Mouse (Mus musculus) kidney, embryonic 15.5 days (tissue): ENCODE measurements around the gene Zfp609. TPM values are rescaled to one million over a fixed set of nuclear protein-coding genes. Genes with fewer than 3 reads are reported as not detected.
A peak's percentile ranks its signal among the peaks of the same experiment; 100 is the strongest.

ENCODE experiments used
- ATAC-seq: fragments of 200-750 bp; cut with Nextera tagmentation; replicated peaks from 2 replicates; pipeline ENCODE4 v1.8.0; 2017; ENCODE audit warnings: moderate TSS enrichment; ENCODE audit not compliant: low FRiP score
- H3K27ac ChIP-seq: fragments of 300-500 bp; sonication (generic); 2 replicates; pipeline ENCODE4 v1.5.1; 2015; ENCODE audit warnings: mild to moderate bottlenecking, inconsistent platforms
- H3K27me3 ChIP-seq: fragments of 300-500 bp; sonication (generic); 2 replicates; pipeline ENCODE4 v1.6.1; 2015; ENCODE audit warnings: inconsistent platforms
- H3K36me3 ChIP-seq: fragments of 300-500 bp; sonication (generic); 2 replicates; pipeline ENCODE4 v1.6.1; 2015; ENCODE audit warnings: inconsistent platforms
- H3K4me1 ChIP-seq: fragments of 300-500 bp; sonication (generic); 2 replicates; pipeline ENCODE4 v1.6.1; 2015; ENCODE audit warnings: inconsistent platforms
- H3K4me2 ChIP-seq: fragments of 300-500 bp; sonication (generic); 2 replicates; pipeline ENCODE4 v1.6.1; 2015; ENCODE audit warnings: moderate library complexity, mild to moderate bottlenecking, inconsistent platforms
- H3K4me3 ChIP-seq: fragments of 300-500 bp; sonication (generic); replicated peaks from 2 replicates; pipeline ENCODE4 v1.5.1; 2015; ENCODE audit warnings: mild to moderate bottlenecking, inconsistent platforms
- H3K9ac ChIP-seq: fragments of 300-500 bp; sonication (generic); 2 replicates; pipeline ENCODE4 v1.6.1; 2015; ENCODE audit warnings: mild to moderate bottlenecking, inconsistent platforms
- H3K9me3 ChIP-seq: fragments of 300-500 bp; sonication (generic); replicated peaks from 2 replicates; pipeline ENCODE4 v1.6.1; 2016; ENCODE audit warnings: inconsistent platforms
- WGBS: fragments of 180-500 bp; shearing (Covaris S2); methylation state at CpG from one replicate; pipeline ENCODE4 v1.1.7; 2015; ENCODE audit warnings: mixed read lengths; 5-methylcytosine and 5-hydroxymethylcytosine counted together
- polyA plus RNA-seq: library from polyadenylated mRNA; unstranded; fragments of >200 nt; fragmentation: Nextera tagmentation; extraction: Ambion mirVana; gene quantifications from 2 replicates; pipeline ENCODE4 v1.2.1, GENCODE M21; 2015

Gene Zfp609
- polyA plus RNA-seq, 1 experiment from 2014 or later, result 7.4 TPM

- 91% methylated on average over 7 of the region's 7 CpGs for WGBS
Observed at GRCm38 (mm10) chr9:65755673-65756375, 71.5 kb downstream of the Zfp609 start.

GRCm38 (mm10) chr9:65755164-65755563 is 72.2 kb downstream of the Zfp609 start:
- WGBS, result 92% methylated on average over 1 of the region's 1 CpGs
- Histone ChIP-seq H3K27ac (no peak overlapping the region), H3K4me2 (no peak overlapping the region), H3K36me3 (0 out of 2 replicates have a peak, but pooled peaks cover 1% of the 10 kb centered on the region), H3K9ac (no peak overlapping the region), H3K27me3 (no peaks in the 10 kb centered on the region), H3K4me3 (no peak overlapping the region), H3K4me1 (no peaks in the 10 kb centered on the region), H3K9me3 (no peaks in the 10 kb centered on the region)
- ATAC-seq, result no peak

More at GRCm38 (mm10) chr9:65755673-65756375, 71.5 kb downstream of the Zfp609 start:
- no peak overlapping the region for H3K4me3 ChIP-seq
- H3K27ac ChIP-seq, result no peak overlapping the region
- ATAC-seq, result no peak
- H3K4me2 ChIP-seq, result no peak overlapping the region
- H3K9me3 ChIP-seq, result no peaks in the 10 kb centered on the region
- no peak overlapping the region for H3K9ac ChIP-seq
- no peaks in the 10 kb centered on the region for H3K27me3 ChIP-seq
- no peaks in the 10 kb centered on the region for H3K36me3 ChIP-seq
- no peaks in the 10 kb centered on the region for H3K4me1 ChIP-seq

- ATAC-seq, result no peak
- Histone ChIP-seq H3K4me2 (no peak overlapping the region), H3K27ac (no peak overlapping the region), H3K9ac (no peak overlapping the region), H3K27me3 (no peaks in the 10 kb centered on the region), H3K9me3 (no peaks in the 10 kb centered on the region), H3K4me1 (no peaks in the 10 kb centered on the region), H3K36me3 (0 out of 2 replicates have a peak, but pooled peaks cover 3% of the 10 kb centered on the region), H3K4me3 (no peak overlapping the region)
- WGBS, result 91% methylated on average over 3 of the region's 3 CpGs
Observed at GRCm38 (mm10) chr9:65752632-65753031, 74.7 kb downstream of the Zfp609 start.

GRCm38 (mm10) chr9:65751906-65752305 is 75.5 kb downstream of the Zfp609 start:
- H3K4me3 ChIP-seq, result no peak overlapping the region
- no peak for ATAC-seq

GRCm38 (mm10) chr9:65748102-65748501 is 79.3 kb downstream of the Zfp609 start:
- Histone ChIP-seq H3K27me3 (no peaks in the 10 kb centered on the region), H3K4me3 (no peak overlapping the region), H3K9ac (no peak overlapping the region), H3K27ac (no peak overlapping the region), H3K4me1 (peaks cover 24% of the 10 kb centered on the region), H3K36me3 (0 out of 2 replicates have a peak, but pooled peaks cover 3% of the 10 kb centered on the region), H3K4me2 (no peak overlapping the region), H3K9me3 (no peaks in the 10 kb centered on the region)
- ATAC-seq, result no peak
- WGBS, result 70% methylated on average over 4 of the region's 4 CpGs

More at GRCm38 (mm10) chr9:65751906-65752305, 75.5 kb downstream of the Zfp609 start:
- no peak overlapping the region for H3K27ac ChIP-seq
- no peak overlapping the region for H3K4me2 ChIP-seq
- H3K9ac ChIP-seq, result no peak overlapping the region
- H3K27me3 ChIP-seq, result no peaks in the 10 kb centered on the region
- no peaks in the 10 kb centered on the region for H3K4me1 ChIP-seq
- 0 out of 2 replicates have a peak, but pooled peaks cover 3% of the 10 kb centered on the region for H3K36me3 ChIP-seq
- 97% methylated on average over 7 of the region's 7 CpGs for WGBS
- H3K9me3 ChIP-seq, result no peaks in the 10 kb centered on the region

GRCm38 (mm10) chr9:65746479-65746878 is 80.9 kb downstream of the Zfp609 start:
- Histone ChIP-seq H3K9ac (no peak overlapping the region), H3K4me3 (no peak overlapping the region), H3K27ac (no peak overlapping the region), H3K4me1 (peaks cover 28% of the 10 kb centered on the region), H3K27me3 (no peaks in the 10 kb centered on the region), H3K9me3 (no peaks in the 10 kb centered on the region), H3K4me2 (no peak overlapping the region), H3K36me3 (0 out of 2 replicates have a peak, but pooled peaks cover 3% of the 10 kb centered on the region)
- ATAC-seq, result no peak
- 73% methylated on average over 2 of the region's 2 CpGs for WGBS

GRCm38 (mm10) chr9:65745456-65745855 is 81.9 kb downstream of the Zfp609 start:
- no peak overlapping the region for H3K4me2 ChIP-seq
- no peaks in the 10 kb centered on the region for H3K9me3 ChIP-seq
- peak overlapping the region; percentile 59 for H3K27ac ChIP-seq
- no peak overlapping the region for H3K4me3 ChIP-seq
- H3K36me3 ChIP-seq, result 0 out of 2 replicates have a peak, but pooled peaks cover 3% of the 10 kb centered on the region
- H3K27me3 ChIP-seq, result no peaks in the 10 kb centered on the region
- no peak overlapping the region for H3K9ac ChIP-seq
- ATAC-seq, result no peak
- 39% methylated on average over 5 of the region's 5 CpGs for WGBS
- peaks cover 28% of the 10 kb centered on the region for H3K4me1 ChIP-seq

GRCm38 (mm10) chr9:65744171-65745082 is 82.9 kb downstream of the Zfp609 start:
- Histone ChIP-seq H3K36me3 (0 out of 2 replicates have a peak, but pooled peaks cover under 1% of the 10 kb centered on the region), H3K4me1 (peaks cover 28% of the 10 kb centered on the region), H3K4me3 (no peak overlapping the region), H3K4me2 (no peak overlapping the region), H3K9me3 (no peaks in the 10 kb centered on the region), H3K27ac (peak overlapping the region; percentile 59), H3K9ac (no peak overlapping the region), H3K27me3 (no peaks in the 10 kb centered on the region)
- no peak for ATAC-seq
- 39% methylated on average over 4 of the region's 4 CpGs for WGBS

GRCm38 (mm10) chr9:65743809-65744170 is 83.6 kb downstream of the Zfp609 start:
- H3K36me3 ChIP-seq, result peaks cover 6% of the 10 kb centered on the region; the same call in 1 of the 2 replicates
- H3K4me3 ChIP-seq, result no peak overlapping the region
- no peak overlapping the region for H3K4me2 ChIP-seq
- H3K4me1 ChIP-seq, result peaks cover 28% of the 10 kb centered on the region
- no peak overlapping the region for H3K9ac ChIP-seq
- H3K9me3 ChIP-seq, result no peaks in the 10 kb centered on the region
- H3K27me3 ChIP-seq, result no peaks in the 10 kb centered on the region
- no peak for ATAC-seq
- no peak overlapping the region for H3K27ac ChIP-seq

GRCm38 (mm10) chr9:65743322-65743721 is 84.0 kb downstream of the Zfp609 start:
- Histone ChIP-seq H3K9ac (no peak overlapping the region), H3K27me3 (no peaks in the 10 kb centered on the region), H3K4me3 (no peak overlapping the region), H3K9me3 (no peaks in the 10 kb centered on the region), H3K4me1 (peaks cover 28% of the 10 kb centered on the region), H3K27ac (no peak overlapping the region), H3K4me2 (no peak overlapping the region), H3K36me3 (peaks cover 6% of the 10 kb centered on the region; the same call in 1 of the 2 replicates)
- no peak for ATAC-seq

- no peak for ATAC-seq
- Histone ChIP-seq H3K9me3 (no peaks in the 10 kb centered on the region), H3K27ac (no peak overlapping the region), H3K4me3 (no peak overlapping the region), H3K4me1 (peaks cover 28% of the 10 kb centered on the region), H3K27me3 (no peaks in the 10 kb centered on the region), H3K36me3 (peaks cover 6% of the 10 kb centered on the region; the same call in 1 of the 2 replicates), H3K9ac (no peak overlapping the region), H3K4me2 (no peak overlapping the region)
- WGBS, result 83% methylated on average over 3 of the region's 3 CpGs
Observed at GRCm38 (mm10) chr9:65742777-65743176, 84.6 kb downstream of the Zfp609 start.
